Mouse (Mus musculus) gonadal fat pad, adult 2 months (tissue): ENCODE data around the gene Metap1d. TPM values are rescaled to one million over a fixed set of nuclear protein-coding genes. Genes with fewer than 3 reads are reported as not detected.

Experiments used
- DNase-seq: peaks from one replicate; pipeline ENCODE4 v3.0.0-alpha.2; 2012; ENCODE audit warnings: low read depth
- polyA plus RNA-seq: library from polyadenylated mRNA; depleted of rRNA; stranded (reverse); fragments of >200 nt; gene quantifications from 2 replicates; pipeline ENCODE4 v1.2.3, GENCODE M21; 2012

Metap1d gene
- polyA plus RNA-seq, 1 experiment = 26.6 TPM

DNA sequence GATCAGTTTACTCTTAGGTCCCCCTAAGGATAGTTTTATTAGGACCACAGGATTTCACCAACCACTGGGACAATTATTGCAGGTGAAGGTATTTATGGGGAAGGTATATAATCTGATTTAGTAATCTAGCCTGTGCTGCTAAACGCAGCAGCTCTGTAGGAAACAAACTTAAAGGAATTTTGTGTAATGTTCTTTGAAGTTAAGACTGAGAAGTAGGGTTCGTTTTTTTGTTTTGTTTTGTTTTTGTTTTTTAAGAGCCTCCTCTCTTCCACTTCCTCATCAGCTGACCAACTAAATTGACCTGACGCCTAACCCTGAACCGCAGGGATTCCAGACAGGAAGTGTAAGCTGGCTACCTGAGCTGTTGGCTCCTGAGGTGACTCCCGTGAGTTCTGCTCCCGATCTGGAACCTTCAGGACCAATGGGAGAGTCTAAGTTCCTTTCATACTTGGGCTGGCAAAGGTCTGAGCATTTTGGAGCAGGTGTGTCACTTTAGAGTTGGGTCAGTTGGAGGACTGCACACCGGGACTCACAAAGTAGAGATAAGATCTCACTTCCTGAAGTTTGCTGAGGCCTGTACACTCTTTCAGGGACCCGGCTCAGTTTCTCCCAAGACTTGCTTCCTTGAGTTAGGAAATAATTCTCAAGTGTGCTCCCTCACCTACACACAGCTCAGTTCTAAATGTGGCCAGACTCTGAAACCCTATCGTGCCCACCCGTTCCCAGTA lies 73.7 kb downstream of the Metap1d start:
- no peak for DNase-seq

DNA sequence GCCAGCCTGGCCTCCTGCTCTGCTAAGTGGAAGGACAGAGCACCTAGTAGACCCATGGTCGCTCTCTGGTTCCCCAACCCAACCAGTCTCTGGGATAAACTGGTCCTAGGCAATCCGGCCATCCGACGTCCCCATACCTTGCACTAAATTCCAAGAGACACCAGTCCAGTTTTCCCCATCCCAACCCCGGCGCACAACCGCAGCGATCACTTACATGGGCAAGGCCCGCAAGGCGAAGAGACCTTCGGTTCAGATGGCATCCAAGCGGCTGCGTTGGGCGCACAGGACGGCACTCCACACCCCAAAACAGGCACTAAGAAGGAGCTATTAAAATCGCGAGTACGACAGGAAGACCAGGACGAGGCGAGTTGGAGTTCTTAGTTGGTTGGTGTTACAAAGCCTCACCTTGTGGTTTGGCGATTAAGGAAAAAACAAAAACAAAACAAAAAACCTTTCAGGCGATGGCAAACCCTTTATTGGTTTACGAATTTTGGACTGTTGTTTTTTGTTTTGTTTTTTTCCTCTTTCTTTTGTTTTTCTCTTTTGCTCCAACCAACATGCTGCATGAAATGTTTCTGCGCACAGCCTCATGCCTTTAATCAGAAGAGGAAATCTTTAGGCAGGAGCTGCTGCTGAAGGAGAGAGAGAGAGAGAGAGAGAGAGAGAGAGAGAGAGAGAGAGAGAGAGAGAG lies 74.4 kb downstream of the Metap1d start:
- DNase-seq = no peak

DNA sequence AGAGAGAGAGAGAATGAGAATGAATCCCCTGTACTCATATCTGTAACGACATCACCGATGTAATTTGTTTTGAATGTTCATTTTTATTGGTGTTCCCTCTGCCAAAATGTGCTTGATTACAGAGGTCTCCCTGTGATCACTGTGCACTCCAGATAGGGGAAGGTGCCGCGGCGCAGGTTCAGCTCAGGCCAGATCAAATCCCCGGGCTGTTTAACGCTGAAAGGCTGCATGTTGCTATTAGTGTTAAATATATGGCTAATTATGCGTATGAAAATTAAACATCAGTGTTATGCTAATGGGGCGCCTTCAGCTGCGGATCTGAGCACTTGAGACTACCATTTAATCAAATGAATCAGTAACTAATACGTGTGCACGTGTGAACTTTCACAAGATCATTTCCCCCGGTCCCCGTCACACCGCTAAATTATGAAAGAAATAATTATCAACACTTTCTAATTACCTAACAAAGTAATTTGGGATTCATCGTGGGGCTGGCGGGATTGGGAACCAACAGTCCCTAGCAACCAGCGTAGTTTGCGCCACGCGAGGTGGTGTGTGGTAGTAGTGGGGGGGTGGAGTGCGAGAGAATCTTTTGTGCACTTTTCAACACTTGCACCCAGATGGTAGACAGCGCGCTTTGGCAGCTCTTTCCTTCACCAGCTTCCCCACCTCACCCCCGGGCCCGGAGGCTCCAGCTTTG lies 75.1 kb downstream of the Metap1d start, which contains the start of gene Dlx1:
Dlx1 (plus strand) TSS at position 100 of the 700 bp plus-strand sequence.
- DNase-seq = no peak

DNA sequence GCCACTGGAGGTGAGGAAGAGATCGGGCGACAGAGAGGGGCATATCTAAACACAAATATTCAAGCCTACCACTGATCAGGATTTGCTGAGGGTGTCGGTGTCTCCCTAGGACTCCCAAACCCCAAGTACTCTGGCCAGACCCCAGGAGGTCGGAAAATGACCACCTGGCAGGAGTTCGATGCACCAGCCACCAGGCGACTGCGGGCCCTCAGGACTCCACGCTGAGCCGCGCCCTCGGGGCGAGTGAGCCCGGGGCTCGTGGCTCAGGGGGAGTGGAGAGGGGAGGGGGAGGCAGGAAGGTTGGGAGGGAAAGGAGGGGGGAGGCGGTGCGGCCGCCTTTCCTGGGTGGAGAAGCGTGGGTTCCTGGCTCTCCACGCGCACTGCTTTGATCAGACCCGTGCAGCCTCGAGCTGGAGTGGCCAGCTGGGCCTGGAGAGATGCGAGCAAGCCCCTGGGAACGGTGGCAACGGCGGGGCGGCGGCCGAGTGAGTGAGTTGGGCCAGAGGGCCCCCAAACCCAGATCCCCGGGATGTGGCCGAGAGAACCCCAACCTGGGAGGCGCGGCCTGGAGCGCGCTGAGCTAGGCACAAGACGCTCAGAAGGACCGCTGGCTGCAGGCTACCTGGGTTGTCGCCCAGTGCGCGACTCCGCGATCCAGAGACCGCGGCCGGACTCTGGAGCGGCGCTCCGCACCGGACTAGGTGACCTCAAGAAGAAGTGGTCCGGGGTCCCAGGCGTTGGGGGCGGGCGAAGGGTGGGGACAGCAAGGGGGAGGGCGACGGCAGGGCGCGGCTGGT lies 75.8 kb downstream of the Metap1d start:
- no peak for DNase-seq

DNA sequence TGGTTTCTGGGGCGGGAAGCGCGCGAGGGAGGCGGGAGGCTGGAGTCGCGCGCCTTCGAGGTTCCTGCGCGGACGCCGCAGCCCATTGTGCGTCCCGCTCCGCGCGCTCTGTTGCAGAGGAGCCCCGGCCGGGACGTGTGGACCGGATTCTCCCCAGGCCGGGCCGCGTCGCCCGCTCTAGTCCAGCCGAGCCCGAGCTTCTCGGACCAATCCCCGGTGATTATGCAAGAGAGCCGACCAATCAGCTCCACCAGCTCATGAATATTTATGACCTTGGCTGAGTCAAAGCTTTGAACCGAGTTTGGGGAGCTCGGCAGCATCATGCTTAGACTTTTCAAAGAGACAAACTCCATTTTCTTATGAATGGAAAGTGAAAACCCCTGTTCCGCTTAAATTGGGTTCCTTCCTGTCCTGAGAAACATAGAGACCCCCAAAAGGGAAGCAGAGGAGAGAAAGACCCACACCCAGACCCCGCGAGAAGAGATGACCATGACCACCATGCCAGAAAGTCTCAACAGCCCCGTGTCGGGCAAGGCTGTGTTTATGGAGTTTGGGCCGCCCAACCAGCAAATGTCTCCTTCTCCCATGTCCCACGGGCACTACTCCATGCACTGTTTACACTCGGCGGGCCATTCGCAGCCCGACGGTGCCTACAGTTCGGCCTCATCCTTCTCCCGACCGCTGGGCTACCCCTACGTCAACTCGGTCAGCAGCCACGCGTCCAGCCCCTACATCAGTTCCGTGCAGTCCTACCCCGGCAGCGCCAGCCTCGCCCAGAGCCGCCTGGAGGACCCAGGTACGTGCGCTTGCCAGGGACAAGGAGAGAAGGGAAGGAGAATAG lies 76.7 kb downstream of the Metap1d start:
- peak; percentile 28 for DNase-seq

DNA sequence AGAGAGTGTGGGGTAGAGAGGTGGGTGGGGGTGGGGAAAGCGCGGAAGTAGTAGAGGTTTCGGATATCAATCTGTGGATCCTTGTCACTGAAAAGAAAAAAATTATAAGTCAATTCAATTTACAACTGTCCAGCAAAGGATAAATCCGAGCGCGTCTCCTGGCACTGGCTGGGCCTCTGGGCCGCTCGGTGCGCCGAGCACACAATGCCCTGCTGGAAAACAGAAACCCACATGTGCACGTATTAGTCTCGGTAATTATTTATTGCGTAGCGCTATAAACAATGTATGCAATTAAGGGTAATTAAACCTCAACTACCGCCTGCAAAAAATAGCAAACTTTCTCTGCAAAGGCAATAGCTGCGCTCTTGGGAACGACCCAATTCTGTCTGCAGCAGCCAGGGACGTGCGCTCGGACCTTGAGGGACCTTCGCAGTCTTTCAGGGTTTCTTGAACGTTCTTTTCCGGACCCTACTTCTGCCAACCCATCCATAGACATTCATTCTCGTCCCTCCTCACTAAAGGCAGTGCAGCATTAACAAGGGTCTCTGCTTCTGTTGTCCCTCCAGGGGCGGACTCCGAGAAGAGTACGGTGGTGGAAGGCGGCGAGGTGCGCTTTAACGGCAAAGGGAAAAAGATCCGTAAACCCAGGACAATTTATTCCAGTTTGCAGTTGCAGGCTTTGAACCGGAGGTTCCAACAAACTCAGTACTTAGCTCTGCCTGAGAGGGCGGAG lies 77.5 kb downstream of the Metap1d start:
- DNase-seq = no peak

DNA sequence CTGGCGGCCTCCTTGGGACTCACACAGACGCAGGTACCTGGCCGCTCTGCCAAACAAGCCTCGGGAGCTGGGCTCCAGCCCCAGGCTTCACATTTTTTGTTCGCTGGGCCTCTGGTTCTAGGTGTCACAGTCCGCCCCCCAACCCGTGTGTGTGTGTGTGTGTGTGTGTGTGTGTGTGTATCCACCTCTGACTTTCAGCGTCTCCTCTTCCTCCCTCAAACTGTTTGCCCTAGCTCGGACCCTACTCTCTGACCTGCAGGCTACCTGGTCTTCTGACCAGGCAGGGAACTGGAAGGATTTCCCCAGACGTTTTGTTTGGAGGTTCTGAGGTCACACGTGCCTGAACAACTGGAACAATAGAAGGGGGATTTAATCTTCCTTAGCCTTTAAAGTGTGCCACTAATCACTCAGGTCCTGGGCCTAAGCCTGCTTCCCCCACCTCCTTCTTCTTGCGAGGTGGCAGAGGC lies 78.1 kb downstream of the Metap1d start:
- no peak for DNase-seq

DNA sequence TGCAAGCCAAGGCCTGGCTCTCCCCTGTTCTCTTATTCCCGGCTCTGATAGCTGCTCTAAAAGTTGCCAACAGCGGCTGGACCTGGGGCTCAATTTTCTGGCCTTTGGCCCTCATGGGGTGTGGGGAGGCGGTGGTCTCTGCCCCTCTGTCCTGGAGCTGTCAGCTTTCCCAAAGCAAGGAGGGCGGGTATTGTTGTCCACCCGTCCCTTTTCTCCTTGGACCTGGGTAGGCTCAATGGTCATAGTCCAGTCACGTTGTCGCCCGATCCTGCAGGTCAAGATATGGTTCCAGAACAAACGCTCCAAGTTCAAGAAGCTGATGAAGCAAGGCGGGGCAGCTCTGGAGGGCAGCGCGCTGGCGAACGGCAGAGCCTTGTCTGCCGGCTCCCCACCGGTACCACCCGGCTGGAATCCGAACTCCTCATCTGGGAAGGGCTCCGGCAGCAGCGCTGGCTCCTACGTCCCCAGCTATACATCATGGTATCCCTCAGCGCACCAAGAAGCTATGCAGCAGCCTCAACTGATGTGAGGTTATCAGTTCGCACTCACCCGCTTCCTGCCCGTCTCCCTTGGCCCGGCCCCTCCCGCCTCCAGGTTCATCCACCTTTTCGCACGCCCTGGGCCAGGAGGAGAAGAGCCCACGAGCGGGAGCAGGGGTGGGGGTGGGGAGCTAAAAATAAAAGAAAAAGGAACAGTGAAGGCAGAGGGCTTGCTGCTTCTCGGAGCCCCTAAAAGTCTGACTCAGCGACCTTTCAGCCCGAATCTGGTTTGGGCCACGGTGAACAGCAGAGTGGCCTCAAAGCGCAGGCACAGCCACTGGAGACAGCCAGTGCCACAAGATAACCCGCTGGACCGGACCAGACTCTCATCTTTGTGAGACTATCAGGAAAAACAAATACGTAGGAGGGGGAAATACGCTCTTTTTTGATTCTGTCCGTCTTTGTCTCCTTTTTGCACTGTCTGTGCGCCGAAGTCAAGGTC lies 79.2 kb downstream of the Metap1d start:
- DNase-seq = no peak

DNA sequence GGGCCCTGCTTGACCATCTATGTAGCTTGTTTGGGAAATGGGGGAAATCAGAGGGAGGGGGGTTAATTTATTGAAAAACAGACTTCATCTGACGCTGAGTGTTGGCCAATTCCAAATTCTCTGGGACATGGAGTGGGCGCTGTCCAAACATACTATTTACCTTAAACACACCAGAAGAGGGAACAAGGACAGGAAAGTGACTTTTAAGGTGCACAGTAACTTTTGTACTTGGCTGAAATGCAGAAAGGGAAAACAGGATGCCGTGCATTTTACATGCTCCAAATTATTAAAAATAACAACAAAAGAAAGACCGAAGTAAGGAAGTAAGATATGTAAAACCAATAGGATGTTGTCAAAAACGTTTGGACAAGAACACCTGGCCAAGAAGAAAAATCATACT lies 80.0 kb downstream of the Metap1d start:
- no peak for DNase-seq

DNA sequence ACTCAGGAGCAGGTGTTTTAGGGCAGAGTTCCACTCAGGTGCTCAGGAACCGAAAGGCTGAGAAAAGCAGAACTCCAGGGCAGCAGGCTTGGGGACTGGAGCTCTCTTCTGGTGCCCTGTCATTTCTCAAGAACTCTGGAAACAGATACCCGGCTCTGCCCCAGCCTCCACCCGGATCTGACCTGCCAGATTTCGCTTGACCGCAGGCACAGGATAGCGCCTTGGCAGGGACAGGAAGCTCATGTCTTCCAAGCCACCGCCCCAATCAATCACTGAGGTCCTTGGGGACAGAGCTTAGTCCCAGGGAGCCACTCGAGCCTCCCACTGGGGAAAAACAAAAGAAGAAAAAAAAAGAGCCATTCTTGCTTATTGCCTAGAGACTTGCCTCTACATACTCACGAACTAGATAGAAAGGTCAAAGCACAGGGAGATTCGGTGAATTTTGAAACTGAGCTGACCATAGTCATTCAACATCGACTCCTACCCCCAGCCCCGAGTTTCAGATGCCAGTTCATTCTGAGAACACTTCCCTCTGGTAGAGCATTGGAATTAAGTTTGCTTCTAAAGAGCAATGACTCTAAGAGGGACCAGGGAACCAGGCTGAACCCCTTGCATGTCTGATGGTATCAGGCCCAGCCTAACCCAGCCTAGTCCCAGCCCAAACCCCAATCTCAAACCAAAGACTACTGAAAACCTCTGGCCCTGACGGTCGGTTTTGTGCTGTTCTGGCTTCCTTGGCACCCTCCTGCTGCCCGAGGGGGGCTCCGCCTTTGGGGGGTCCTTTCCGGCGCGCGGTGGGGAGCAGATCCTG lies 81.4 kb downstream of the Metap1d start:
- DNase-seq = no peak

DNA sequence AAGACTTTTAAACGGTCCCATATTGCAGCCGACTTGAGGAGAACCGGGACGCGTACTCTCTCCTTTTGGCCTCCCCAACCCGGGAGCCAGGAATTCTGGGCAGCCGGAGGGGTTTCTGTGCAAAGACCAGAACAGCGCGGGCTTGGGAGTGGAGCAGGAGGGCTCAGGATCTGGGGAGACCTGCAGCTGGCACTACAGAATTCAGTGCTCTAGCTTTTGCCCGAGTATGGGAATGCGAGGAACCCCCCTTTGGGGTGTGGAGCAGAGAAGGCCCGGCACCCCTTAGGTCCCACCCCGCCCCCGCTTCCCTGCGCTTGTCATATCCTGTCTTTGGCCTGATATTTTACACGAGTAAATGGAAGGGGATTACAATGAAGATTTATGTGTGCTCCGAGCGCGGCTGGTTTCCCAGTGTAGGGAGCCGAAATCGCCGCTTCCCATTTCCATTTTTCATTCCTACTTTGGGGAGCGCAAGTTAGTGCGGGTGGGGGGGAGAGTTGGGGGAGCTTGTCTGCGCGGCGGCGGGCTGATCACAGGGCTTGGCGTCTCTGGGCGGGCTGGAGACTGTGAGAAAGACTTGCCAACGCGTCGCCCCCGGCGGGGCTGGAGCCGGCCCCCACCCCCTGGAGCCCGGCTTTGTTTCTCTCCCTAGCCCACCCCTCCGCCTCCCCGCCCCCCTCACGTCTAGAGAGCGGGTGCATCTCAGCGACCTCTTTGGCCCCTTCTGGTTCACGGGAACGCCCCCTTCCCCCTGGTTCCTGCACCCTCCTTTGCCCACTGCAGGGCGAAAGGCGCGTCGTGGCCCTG lies 87.7 kb downstream of the Metap1d start:
- no peak for DNase-seq

DNA sequence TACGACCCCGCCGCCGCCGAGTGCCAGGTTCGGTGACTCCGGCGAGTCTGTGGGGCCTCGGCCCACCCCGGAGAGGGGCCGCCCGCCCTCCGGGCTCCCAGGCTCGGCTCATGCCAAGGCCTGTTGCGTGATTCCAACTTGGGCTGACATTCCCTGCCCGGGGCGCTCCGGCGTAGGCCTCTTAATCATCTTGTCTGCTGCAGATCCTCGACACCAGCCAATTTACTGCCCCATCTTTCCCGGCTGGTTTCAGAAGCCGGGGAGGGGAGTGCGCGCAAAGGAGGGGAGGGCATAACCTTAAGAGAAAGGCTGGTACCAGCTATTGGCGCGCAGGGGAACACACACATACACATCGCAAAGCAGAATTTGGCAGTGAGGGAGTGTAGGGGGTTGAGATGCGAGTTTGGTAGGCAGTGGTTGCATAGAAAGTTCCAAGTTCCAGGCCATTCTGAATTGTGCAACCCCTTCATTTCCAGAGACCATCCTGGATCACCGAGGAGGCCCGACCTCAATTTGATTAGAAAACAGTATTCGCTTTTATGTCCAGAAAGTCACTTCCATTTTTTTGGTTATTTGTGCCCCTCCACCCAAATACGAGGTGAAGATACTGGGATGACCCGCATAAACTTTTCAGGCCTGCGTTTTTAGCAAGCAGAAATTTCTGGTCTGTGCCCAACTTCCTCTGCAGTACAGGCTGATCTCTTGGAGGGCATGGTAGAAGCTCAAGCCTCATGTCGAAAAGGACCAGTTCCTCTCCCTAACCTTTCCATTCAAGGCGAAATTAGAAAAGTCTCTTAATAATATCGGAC lies 88.5 kb downstream of the Metap1d start:
- no peak for DNase-seq

DNA sequence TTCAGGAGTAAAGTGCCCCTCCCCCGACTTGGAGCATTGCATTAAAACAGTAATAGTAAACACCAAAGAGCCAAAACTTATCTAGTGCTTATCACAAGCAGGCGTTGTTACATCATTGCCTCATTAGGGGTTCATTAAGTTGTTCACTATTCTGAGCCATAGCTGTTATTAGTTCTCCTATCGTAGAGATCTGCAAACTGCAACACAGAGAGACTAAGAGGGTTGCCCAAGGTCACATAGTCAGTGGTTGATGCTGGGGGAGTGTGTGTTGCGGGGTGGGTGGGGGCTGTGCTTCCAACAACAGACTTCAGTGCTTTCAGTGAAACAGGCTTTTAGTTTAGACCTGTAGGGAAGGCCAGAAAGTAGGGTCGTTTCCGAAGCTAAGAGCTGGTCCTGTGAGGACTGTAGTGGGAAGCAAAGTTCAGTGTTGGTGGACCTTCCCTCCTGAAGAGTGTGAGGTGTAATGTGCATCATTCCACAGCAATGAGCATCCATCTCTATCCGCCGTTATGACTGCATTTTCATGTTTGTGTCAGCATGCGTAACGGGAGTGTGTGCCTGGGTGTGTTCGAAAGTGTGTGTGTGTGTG lies 89.2 kb downstream of the Metap1d start:
- DNase-seq = no peak

DNA sequence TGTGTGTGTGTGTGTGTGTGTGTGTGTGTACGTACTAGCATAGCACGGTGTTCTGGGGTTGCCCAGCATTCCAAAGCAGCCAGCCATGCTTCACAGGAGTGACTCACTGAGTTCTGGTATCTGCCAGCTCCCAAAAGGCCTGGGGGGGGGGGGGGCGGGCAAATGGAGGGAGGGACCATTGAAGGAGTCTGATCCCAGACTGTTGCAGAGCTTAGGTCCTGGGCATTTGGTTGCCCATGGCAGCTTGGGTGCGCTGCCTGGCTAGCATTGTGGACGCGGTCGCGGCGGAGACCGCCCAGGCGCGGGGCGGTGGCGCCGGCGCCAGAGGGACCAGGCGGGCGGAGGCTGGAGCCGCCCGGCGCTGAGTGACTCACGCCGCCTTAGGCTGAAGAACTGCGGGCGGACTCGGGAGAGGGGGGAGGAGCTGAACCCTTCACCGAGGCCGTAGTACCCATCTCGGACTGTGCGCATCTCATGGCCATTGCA lies 89.8 kb downstream of the Metap1d start:
- DNase-seq = no peak

DNA sequence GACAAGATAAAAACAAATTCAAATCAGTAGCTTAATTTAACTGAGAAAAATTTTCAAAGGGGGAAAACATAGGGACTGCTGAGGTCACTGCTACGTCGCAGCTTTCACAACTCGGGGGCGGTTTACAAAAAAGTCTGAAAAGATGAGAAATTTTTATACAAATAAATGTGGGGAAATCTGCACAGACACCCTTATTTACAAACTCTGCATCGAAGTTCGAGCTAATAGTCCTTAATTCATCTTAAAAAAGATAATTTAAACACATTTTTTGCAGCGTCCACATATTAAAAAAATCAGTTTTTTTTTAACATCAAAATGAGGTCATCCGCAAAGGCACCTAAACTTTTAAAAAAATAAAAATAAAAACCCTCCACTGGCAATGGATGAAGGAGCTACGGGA lies 90.5 kb downstream of the Metap1d start:
- no peak for DNase-seq

DNA sequence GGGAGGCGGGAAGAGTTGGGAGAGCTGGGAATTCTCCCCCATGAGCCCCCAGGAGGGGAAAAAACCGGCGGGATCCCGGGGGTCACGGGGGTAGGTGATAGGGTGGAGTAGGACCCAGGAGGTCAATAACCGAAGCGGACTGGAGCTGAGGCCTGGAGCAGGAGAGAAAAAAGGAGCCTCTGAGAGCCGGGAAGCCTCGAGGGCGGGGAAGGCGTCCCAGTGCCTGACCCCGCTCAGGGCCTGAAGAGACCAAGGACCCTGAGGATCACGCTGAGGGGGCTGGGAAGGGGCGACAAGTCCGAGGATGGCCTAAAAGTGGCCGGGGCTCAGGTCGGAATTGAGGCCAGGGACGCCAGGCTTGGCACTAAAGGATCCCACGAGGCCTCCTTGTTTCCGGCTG lies 90.9 kb downstream of the Metap1d start:
- no peak for DNase-seq
